In the genomic region with DNA sequence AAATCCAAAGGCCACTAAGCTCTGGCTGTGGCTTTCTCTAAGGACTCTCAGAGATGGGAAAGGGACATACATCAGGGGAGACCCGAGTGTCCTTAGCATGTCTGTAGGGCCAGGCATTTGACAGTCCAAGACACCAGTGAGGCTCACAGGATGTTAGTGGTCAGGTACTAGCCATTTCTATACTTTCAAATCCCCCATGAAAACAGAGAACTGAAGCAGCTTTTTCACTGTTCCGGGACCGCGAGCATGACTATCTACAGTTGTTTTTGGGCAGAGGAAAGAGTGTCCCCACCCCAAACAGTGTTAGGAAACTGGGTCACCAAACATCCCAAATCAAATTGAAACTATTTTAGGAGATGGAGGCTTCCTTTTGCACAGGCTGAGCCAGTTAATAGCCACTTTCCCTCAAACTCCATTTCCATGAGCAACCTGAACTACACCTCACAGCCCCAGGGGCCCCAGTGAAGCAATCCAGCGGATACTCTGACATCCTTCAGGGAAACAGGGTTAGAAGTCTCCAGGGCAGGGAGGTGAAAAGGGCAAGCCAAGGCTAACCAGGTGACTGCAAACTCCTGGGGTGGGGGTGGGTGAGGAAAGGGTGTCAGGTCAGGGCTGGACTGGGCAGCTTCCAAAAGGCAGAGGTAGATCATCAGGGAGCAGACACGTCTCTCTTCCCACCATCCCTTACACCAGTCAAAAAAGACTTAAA, we compare ENCODE assay signal across 8 mouse cellular contexts. TPM values are rescaled to one million over a fixed set of nuclear protein-coding genes. Genes with fewer than 3 reads are reported as not detected.
A peak's percentile ranks its signal among the peaks of the same experiment; 100 is the strongest.
DNase-seq lines count a peak whose midpoint lies in the region; ATAC-seq and TF ChIP-seq lines count a peak whose summit lies in the region.

No protein-coding gene starts in this region.

- no peaks in the 10 kb centered on the region for H3K27me3 ChIP-seq in liver, adult 2 months (ENCODE audit: control insufficient read depth, insufficient read depth, low read length)
- no peaks in the 10 kb centered on the region for H3K27me3 ChIP-seq in embryonic facial prominence, embryonic 14.5 days (replicated peaks; ENCODE audit: control insufficient read depth, insufficient read depth, low read length)
- H3K27me3 ChIP-seq in intestine, postnatal 0 days (replicated peaks; ENCODE audit: control insufficient read depth, insufficient read depth, low read length), result no peaks in the 10 kb centered on the region
- H3K27me3 ChIP-seq in neural tube, embryonic 15.5 days (replicated peaks), result no peaks in the 10 kb centered on the region

- peak; percentile 62 for DNase-seq in liver, adult 2 months (ENCODE audit: extremely low read depth, low read depth, low spot score)
- DNase-seq in liver (no peak), adipocyte (ENCODE audit: low spot score) (no peak)
- DNase-seq in embryonic facial prominence, embryonic 14.5 days (ENCODE audit: low spot score), result no peak
- DNase-seq in cerebellum, adult 18-20 months, result no peak
- DNase-seq in embryo, embryonic 9.5 days (ENCODE audit: extremely low spot score), result no peak

- no peak overlapping the region for H3K4me3 ChIP-seq in liver, adult 2 months (ENCODE audit: insufficient read depth, low read depth, low read length)
- H3K4me3 ChIP-seq in embryonic facial prominence, embryonic 14.5 days (ENCODE audit: low read depth, low read length), result peak overlapping the region; percentile 92
- peak overlapping the region; percentile 72 for H3K4me3 ChIP-seq in intestine, postnatal 0 days (ENCODE audit: low read depth, low read length)
- H3K4me3 ChIP-seq in neural tube, embryonic 15.5 days (replicated peaks), result peak overlapping the region; percentile 83

- ATAC-seq in embryonic facial prominence, embryonic 14.5 days (ENCODE audit: low read depth), result no peak
- ATAC-seq in intestine, postnatal 0 days, result no peak
- no peak for ATAC-seq in neural tube, embryonic 15.5 days (ENCODE audit: low FRiP score)

- no peak for TF ChIP-seq CTCF in liver, adult 2 months (IDR thresholded peaks at IDR 0.05; ENCODE audit: low read depth, low read length)
- no peak for TF ChIP-seq CTCF in intestine, postnatal 0 days (IDR thresholded peaks at IDR 0.05; ENCODE audit: low read depth)

- H3K36me3 ChIP-seq in liver, adult 2 months (ENCODE audit: control insufficient read depth, insufficient read depth, low read length), result peaks cover 3% of the 10 kb centered on the region; the same call in 1 of the 2 replicates
- peaks cover 15% of the 10 kb centered on the region for H3K36me3 ChIP-seq in embryonic facial prominence, embryonic 14.5 days (ENCODE audit: control insufficient read depth, insufficient read depth, low read length)
- H3K36me3 ChIP-seq in intestine, postnatal 0 days (ENCODE audit: control insufficient read depth, insufficient read depth), result peaks cover 16% of the 10 kb centered on the region
- H3K36me3 ChIP-seq in neural tube, embryonic 15.5 days, result peaks cover 14% of the 10 kb centered on the region

- no peak overlapping the region for H3K9ac ChIP-seq in liver, adult 2 months (ENCODE audit: low read depth, low read length)
- H3K9ac ChIP-seq in embryonic facial prominence, embryonic 14.5 days (ENCODE audit: low read depth, low read length), result peak overlapping the region; percentile 83
- no peak overlapping the region for H3K9ac ChIP-seq in intestine, postnatal 0 days (ENCODE audit: low read depth, low read length)
- peak overlapping the region; percentile 79 for H3K9ac ChIP-seq in neural tube, embryonic 15.5 days (replicated peaks)

- 23% methylated on average over 6 of the region's 6 CpGs for WGBS in liver, adult 2 months
- 48% methylated on average over 6 of the region's 6 CpGs for WGBS in embryonic facial prominence, embryonic 14.5 days
- 55% methylated on average over 6 of the region's 6 CpGs for WGBS in intestine, postnatal 0 days
- 55% methylated on average over 6 of the region's 6 CpGs for WGBS in neural tube, embryonic 15.5 days

- no peak for TF ChIP-seq POLR2A in liver, adult 2 months (IDR thresholded peaks at IDR 0.05; ENCODE audit: extremely low read depth, insufficient read depth, low read length)

- no peaks in the 10 kb centered on the region for H3K9me3 ChIP-seq in embryonic facial prominence, embryonic 14.5 days (ENCODE audit: control insufficient read depth, low read length)
- no peaks in the 10 kb centered on the region for H3K9me3 ChIP-seq in intestine, postnatal 0 days (ENCODE audit: control insufficient read depth)
- no peaks in the 10 kb centered on the region for H3K9me3 ChIP-seq in neural tube, embryonic 15.5 days (replicated peaks)

- H3K4me1 ChIP-seq in liver, adult 2 months (ENCODE audit: control insufficient read depth, insufficient read depth, low read length), result peaks cover 9% of the 10 kb centered on the region; the same call in 1 of the 2 replicates
- H3K4me1 ChIP-seq in embryonic facial prominence, embryonic 14.5 days (ENCODE audit: control insufficient read depth, insufficient read depth, low read length), result peaks cover 13% of the 10 kb centered on the region
- no peaks in the 10 kb centered on the region; the same call in 1 of the 2 replicates for H3K4me1 ChIP-seq in intestine, postnatal 0 days (replicated peaks; ENCODE audit: control insufficient read depth, insufficient read depth, low read length)
- peaks cover 28% of the 10 kb centered on the region for H3K4me1 ChIP-seq in neural tube, embryonic 15.5 days

- H3K27ac ChIP-seq in liver, adult 2 months (replicated peaks; ENCODE audit: insufficient read depth, low read depth, low read length), result no peak overlapping the region
- no peak overlapping the region; the same call in 1 of the 2 replicates for H3K27ac ChIP-seq in embryonic facial prominence, embryonic 14.5 days (replicated peaks; ENCODE audit: low read depth, low read length)
- no peak overlapping the region for H3K27ac ChIP-seq in intestine, postnatal 0 days (ENCODE audit: low read depth, low read length)
- H3K27ac ChIP-seq in neural tube, embryonic 15.5 days (replicated peaks), result no peak overlapping the region

- peak overlapping the region; percentile 94 for H3K4me2 ChIP-seq in embryonic facial prominence, embryonic 14.5 days (ENCODE audit: low read depth, low read length)
- H3K4me2 ChIP-seq in intestine, postnatal 0 days (replicated peaks; ENCODE audit: low read depth), result peak overlapping the region; percentile 98
- peak overlapping the region; percentile 91 for H3K4me2 ChIP-seq in neural tube, embryonic 15.5 days

- peaks cover 4% of the 10 kb centered on the region; the same call in 1 of the 2 replicates for H3K79me2 ChIP-seq in liver, adult 2 months (ENCODE audit: control insufficient read depth, insufficient read depth, low read length)

RNA-seq across cellular contexts. Expression of a gene that starts 1.3 kb away (rescaled TPM):
- 12.5 and 17.3 TPM in 2 replicates for total RNA-seq in liver, adult 2 months (2014; rRNA removed)
- polyA plus RNA-seq in liver, adult 2 months (2012; rRNA removed), result 29.4 and 32.0 TPM in 2 replicates
- 32.2 and 35.4 TPM in 2 replicates for polyA plus RNA-seq in embryonic facial prominence, embryonic 14.5 days (2014; fragmentation: Nextera tagmentation; extraction: Ambion mirVana)
- polyA plus RNA-seq in intestine, postnatal 0 days (2015; fragmentation: Nextera tagmentation; extraction: Ambion mirVana), result 10.1 and 12.2 TPM in 2 replicates
- polyA plus RNA-seq in neural tube, embryonic 15.5 days (2015; fragmentation: Nextera tagmentation; extraction: Ambion mirVana), result 31.1 and 31.8 TPM in 2 replicates

RNA-seq across cellular contexts. Expression of a gene that starts 14.4 kb away (rescaled TPM):
- 140 and 143 TPM in 2 replicates for total RNA-seq in liver, adult 2 months (2014; rRNA removed)
- 255 and 293 TPM in 2 replicates for polyA plus RNA-seq in liver, adult 2 months (2012; rRNA removed)
- 28.5 and 28.7 TPM in 2 replicates for polyA plus RNA-seq in embryonic facial prominence, embryonic 14.5 days (2014; fragmentation: Nextera tagmentation; extraction: Ambion mirVana)
- 100 and 113 TPM in 2 replicates for polyA plus RNA-seq in intestine, postnatal 0 days (2015; fragmentation: Nextera tagmentation; extraction: Ambion mirVana)
- 22.2 and 35.9 TPM in 2 replicates for polyA plus RNA-seq in neural tube, embryonic 15.5 days (2015; fragmentation: Nextera tagmentation; extraction: Ambion mirVana)

RNA-seq across cellular contexts. Expression of a gene that starts 24.5 kb away (rescaled TPM):
- total RNA-seq in liver, adult 2 months (2014; rRNA removed), result 33.7 and 44.7 TPM in 2 replicates
- polyA plus RNA-seq in liver, adult 2 months (2012; rRNA removed), result 40.8 and 41.8 TPM in 2 replicates
- 69.8 and 72.9 TPM in 2 replicates for polyA plus RNA-seq in embryonic facial prominence, embryonic 14.5 days (2014; fragmentation: Nextera tagmentation; extraction: Ambion mirVana)
- 56.7 and 59.7 TPM in 2 replicates for polyA plus RNA-seq in intestine, postnatal 0 days (2015; fragmentation: Nextera tagmentation; extraction: Ambion mirVana)
- polyA plus RNA-seq in neural tube, embryonic 15.5 days (2015; fragmentation: Nextera tagmentation; extraction: Ambion mirVana), result 34.3 and 40.4 TPM in 2 replicates

RNA-seq across cellular contexts. Expression of a gene that starts 35.4 kb away (rescaled TPM):
- total RNA-seq in liver, adult 2 months (2014; rRNA removed), result not detected in 2 replicates
- polyA plus RNA-seq in liver, adult 2 months (2012; rRNA removed), result 0.17 TPM in 1 of 2 replicates, not detected in the other
- polyA plus RNA-seq in embryonic facial prominence, embryonic 14.5 days (2014; fragmentation: Nextera tagmentation; extraction: Ambion mirVana), result 53.2 and 54.0 TPM in 2 replicates
- 13.8 and 17.0 TPM in 2 replicates for polyA plus RNA-seq in intestine, postnatal 0 days (2015; fragmentation: Nextera tagmentation; extraction: Ambion mirVana)
- 36.7 and 40.5 TPM in 2 replicates for polyA plus RNA-seq in neural tube, embryonic 15.5 days (2015; fragmentation: Nextera tagmentation; extraction: Ambion mirVana)

Comparison
In these comparisons a context has a peak if more than half of its experiments do, and no peak if none do; other contexts are left out.
1. H3K9ac ChIP-seq: peak in embryonic facial prominence, embryonic 14.5 days (single experiment) and neural tube, embryonic 15.5 days (single experiment); none in liver, adult 2 months (single experiment) and intestine, postnatal 0 days (single experiment).
2. Peak in every context shown above with its lines, with median percentiles within 50 percentile points of each other: H3K4me2 ChIP-seq.